Mouse (Mus musculus): ENCODE measurements around the gene Serpina9. TPM values are rescaled to one million over a fixed set of nuclear protein-coding genes. Genes with fewer than 3 reads are reported as not detected.

Gene Serpina9
- polyA plus RNA-seq, 1 experiment: 3.8 TPM

DNA sequence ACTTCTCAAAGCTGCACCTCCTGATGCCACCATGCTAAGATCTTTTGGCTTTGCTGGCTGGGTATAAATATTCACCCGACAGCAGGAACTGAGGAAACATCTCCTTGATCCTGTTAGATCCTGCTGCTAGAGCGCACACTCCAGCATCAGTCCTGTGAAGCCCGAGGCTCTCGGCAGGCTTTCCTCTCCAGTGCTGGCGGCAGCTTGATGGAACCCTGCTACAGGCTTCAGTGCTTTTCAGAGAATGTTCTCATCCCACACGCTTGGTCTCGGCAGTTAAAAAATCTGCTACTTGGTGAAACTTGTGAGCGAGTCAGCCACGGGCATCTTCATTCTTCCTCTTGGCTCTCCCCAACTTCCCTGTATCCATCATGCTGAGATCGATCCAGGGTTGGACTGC, 35.3 kb downstream of the Serpina9 start:
- Histone ChIP-seq H3K4me1 (ENCODE audit: control insufficient read depth, insufficient read depth, low read length) (peaks cover 3% of the 10 kb centered on the region), H3K4me3 (ENCODE audit: insufficient read depth, low read length) (no peak overlapping the region), H3K27ac (ENCODE audit: insufficient read depth, low read length) (no peak overlapping the region)
- TF ChIP-seq POLR2A (IDR thresholded peaks at IDR 0.05; ENCODE audit: extremely low read depth, insufficient read depth, low read length) (no peak), CTCF (IDR thresholded peaks at IDR 0.05; ENCODE audit: extremely low read depth, insufficient read depth, low read length) (no peak)

DNA sequence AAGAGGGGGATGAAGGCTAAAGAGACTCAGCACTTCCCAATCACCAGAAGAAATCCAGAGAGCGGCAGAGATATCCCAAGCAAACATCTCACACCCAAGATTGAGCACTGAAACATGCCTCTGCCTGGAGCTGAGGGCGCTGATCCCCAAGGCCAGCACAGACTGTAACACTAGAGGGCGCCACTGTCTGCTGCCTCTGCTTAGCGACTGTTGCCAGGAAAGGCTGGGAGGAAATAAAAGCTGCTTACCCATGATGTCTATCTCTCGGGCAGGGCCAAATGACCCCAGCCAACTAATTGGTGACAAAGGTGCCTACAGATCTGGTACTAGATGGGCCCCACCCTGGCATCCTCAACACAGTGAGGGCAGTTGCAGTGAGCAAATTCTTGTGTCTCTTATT, 35.7 kb downstream of the Serpina9 start:
- Histone ChIP-seq H3K27ac (ENCODE audit: insufficient read depth, low read length) (no peak overlapping the region), H3K4me1 (ENCODE audit: control insufficient read depth, insufficient read depth, low read length) (peaks cover 3% of the 10 kb centered on the region), H3K4me3 (ENCODE audit: insufficient read depth, low read length) (no peak overlapping the region)
- TF ChIP-seq POLR2A (IDR thresholded peaks at IDR 0.05; ENCODE audit: extremely low read depth, insufficient read depth, low read length) (no peak), CTCF (IDR thresholded peaks at IDR 0.05; ENCODE audit: extremely low read depth, insufficient read depth, low read length) (peak; percentile 54)

DNA sequence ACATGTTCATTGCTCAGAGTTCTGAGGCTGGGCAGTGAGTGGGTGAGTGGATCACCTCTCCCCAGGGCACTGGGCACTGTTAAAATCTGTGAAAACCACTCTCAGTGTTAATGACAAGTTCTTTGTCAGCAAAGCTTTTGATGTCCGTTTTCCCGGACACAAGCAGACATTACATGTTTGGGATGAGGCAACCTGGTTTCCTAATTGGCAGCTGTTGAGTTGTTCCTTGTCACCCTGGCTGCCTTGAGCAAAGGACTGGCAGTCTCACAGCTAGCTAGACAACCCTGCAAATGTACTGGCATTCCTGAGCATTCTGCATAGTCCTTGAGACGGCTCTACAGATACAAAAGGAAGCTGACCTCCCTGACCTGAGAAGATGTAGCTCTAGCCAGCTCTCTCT, 36.5 kb downstream of the Serpina9 start:
- Histone ChIP-seq H3K4me3 (ENCODE audit: insufficient read depth, low read length) (no peak overlapping the region), H3K4me1 (ENCODE audit: control insufficient read depth, insufficient read depth, low read length) (peaks cover 3% of the 10 kb centered on the region), H3K27ac (ENCODE audit: insufficient read depth, low read length) (no peak overlapping the region)
- TF ChIP-seq CTCF (IDR thresholded peaks at IDR 0.05; ENCODE audit: extremely low read depth, insufficient read depth, low read length): no peak
- no peak for TF ChIP-seq POLR2A (IDR thresholded peaks at IDR 0.05; ENCODE audit: extremely low read depth, insufficient read depth, low read length)

DNA sequence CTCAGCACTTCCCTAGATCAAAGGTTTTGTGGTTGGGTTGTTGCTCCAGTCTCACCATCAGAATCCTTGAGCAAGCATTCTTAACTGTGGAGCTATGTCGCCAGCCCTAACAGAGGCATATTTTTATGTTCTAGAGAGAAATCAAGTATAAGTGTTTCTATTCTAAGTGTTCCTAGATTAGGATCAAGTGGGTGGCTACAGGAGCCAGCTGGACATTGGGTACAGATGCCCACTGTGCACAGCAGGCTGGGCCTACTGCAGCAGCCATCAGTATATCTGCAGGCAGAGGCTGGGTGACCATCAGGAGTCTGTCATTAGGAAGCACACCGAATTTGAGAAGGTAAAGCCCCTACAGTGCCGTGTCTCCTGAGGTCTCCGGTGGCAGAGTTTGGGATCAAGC, 42.5 kb downstream of the Serpina9 start:
- TF ChIP-seq POLR2A (IDR thresholded peaks at IDR 0.05; ENCODE audit: extremely low read depth, insufficient read depth, low read length) (0 out of 2 replicates have a peak, but pooled peaks have one; percentile 41), CTCF (IDR thresholded peaks at IDR 0.05; ENCODE audit: extremely low read depth, insufficient read depth, low read length) (no peak)
- Histone ChIP-seq H3K27ac (ENCODE audit: insufficient read depth, low read length) (0 out of 2 replicates have a peak overlapping the region, but pooled peaks have one; percentile 46), H3K4me1 (ENCODE audit: control insufficient read depth, insufficient read depth, low read length) (no peaks in the 10 kb centered on the region; the same call in 1 of the 2 replicates)

DNA sequence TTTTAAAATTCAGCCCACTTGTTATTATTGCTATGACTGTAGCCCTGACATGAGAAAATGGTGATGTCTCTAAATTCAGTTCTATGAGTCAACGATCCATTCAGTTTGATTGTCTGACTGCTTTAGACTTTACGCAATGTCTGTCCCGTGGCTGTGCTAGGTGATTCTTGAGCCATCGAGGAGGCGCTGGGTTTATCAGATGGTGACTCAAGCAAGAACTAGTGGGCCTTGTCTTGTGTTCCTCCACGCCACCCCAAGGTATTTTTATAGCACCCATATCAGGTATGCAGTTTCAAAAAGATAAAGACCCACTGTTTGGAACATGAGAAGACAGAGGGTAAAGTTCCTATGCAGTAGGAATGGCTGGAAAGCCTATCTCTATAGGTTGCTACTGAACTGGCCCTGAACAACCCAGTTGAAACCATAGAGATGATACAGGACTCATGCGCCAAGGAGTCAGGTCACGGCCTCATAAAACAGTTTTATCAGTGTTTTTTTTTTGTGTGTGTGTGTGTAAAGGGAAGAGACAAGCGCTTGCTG, 43.9 kb downstream of the Serpina9 start:
- TF ChIP-seq POLR2A (IDR thresholded peaks at IDR 0.05; ENCODE audit: extremely low read depth, insufficient read depth, low read length) (no peak), CTCF (IDR thresholded peaks at IDR 0.05; ENCODE audit: extremely low read depth, insufficient read depth, low read length) (no peak)
- no peak overlapping the region for H3K27ac ChIP-seq (ENCODE audit: insufficient read depth, low read length)
- H3K4me3 ChIP-seq (ENCODE audit: insufficient read depth, low read length): no peak overlapping the region

More for the DNA sequence above, 42.5 kb downstream of the Serpina9 start:
- no peak overlapping the region for H3K4me3 ChIP-seq (ENCODE audit: insufficient read depth, low read length)

DNA sequence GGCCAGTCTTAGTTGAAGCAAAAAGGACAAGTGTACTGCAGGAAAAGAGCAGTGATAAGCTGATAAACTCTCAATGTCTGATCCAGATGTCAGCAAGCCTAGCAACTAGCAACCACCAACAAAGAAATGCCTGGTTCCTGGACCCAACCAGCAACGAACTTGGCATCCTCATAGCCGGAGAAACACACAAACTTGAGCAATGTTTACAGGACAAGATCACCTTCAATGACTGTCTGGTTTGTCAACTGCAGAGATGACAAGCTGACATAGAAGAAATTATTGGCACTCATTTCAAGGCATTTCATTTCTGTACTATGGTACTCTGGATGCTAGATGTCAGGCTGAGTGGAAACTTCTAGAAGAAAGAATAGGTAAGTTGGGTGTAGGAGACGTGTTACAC, 46.8 kb downstream of the Serpina9 start:
- H3K27ac ChIP-seq (ENCODE audit: insufficient read depth, low read length): no peak overlapping the region
- TF ChIP-seq CTCF (IDR thresholded peaks at IDR 0.05; ENCODE audit: extremely low read depth, insufficient read depth, low read length): no peak
- no peak for TF ChIP-seq POLR2A (IDR thresholded peaks at IDR 0.05; ENCODE audit: extremely low read depth, insufficient read depth, low read length)
- no peaks in the 10 kb centered on the region; the same call in 1 of the 2 replicates for H3K4me1 ChIP-seq (ENCODE audit: control insufficient read depth, insufficient read depth, low read length)
- H3K4me3 ChIP-seq (ENCODE audit: insufficient read depth, low read length): no peak overlapping the region

More for the DNA sequence above, 43.9 kb downstream of the Serpina9 start:
- no peaks in the 10 kb centered on the region; the same call in 1 of the 2 replicates for H3K4me1 ChIP-seq (ENCODE audit: control insufficient read depth, insufficient read depth, low read length)

DNA sequence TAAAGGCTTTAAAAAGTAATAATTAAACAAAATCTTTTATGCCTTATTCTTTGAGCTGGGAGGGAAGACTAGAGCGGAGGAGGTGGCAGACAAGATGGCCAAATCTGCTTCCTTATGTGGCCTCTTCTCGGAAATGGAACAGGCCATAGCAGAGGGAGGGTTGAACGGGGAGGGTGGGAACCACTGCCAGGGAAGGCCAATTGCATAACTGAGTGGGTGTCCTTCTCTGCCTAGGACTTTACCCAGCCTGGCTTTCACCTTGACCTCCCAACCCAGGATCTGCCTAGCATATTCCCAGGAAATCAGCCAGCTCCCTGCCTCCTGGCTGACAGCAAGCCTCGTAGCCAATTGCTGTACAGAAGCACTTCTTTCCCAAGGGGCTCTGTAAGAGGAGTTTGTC, 50.3 kb downstream of the Serpina9 start:
- Histone ChIP-seq H3K4me1 (ENCODE audit: control insufficient read depth, insufficient read depth, low read length) (no peaks in the 10 kb centered on the region), H3K27ac (ENCODE audit: insufficient read depth, low read length) (no peak overlapping the region), H3K4me3 (ENCODE audit: insufficient read depth, low read length) (no peak overlapping the region)
- TF ChIP-seq POLR2A (IDR thresholded peaks at IDR 0.05; ENCODE audit: extremely low read depth, insufficient read depth, low read length): no peak

DNA sequence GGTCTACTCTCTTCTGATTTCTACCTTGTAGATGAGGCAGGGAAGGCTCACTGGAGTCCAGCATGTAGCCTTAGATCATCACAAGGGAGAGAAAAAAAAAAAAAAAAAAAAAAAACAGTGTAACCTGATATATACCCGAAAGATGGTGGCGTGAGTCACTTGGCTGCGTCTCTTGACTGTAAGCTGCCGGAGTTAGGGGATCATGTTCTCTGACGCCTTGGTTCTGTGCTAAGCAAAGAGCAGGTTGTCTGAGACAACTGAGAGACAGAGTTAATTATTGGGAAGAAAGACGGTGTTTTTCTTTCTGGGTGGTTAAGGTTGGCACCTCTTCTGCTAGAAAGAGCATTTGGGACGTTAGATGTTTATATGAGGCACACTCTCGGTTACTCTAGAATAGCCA, 50.7 kb downstream of the Serpina9 start:
- Histone ChIP-seq H3K27ac (ENCODE audit: insufficient read depth, low read length) (no peak overlapping the region), H3K4me1 (ENCODE audit: control insufficient read depth, insufficient read depth, low read length) (no peaks in the 10 kb centered on the region), H3K4me3 (ENCODE audit: insufficient read depth, low read length) (no peak overlapping the region)
- no peak for TF ChIP-seq POLR2A (IDR thresholded peaks at IDR 0.05; ENCODE audit: extremely low read depth, insufficient read depth, low read length)
- no peak for TF ChIP-seq CTCF (IDR thresholded peaks at IDR 0.05; ENCODE audit: extremely low read depth, insufficient read depth, low read length)

DNA sequence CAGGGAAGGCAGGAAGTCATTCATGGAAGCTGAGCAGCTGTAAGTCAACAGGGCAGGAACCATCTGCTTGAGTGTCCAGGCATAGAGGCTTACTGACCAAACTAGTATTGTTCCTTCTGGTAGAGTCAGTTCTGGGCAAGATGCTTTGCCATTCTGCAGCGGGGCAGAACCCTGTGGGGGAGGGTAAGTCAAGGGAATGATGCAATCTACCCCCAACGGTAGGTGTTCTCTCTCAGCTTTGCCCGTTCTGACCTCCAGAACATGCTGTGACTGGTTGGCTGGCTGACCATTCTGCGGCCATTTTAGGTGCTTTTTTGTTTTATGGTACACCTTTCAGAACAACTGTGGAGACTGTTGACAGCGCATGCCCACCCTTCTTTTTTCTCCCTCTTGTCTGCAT, 51.2 kb downstream of the Serpina9 start:
- no peak overlapping the region for H3K4me3 ChIP-seq (ENCODE audit: insufficient read depth, low read length)
- no peak overlapping the region for H3K27ac ChIP-seq (ENCODE audit: insufficient read depth, low read length)
- no peak for TF ChIP-seq POLR2A (IDR thresholded peaks at IDR 0.05; ENCODE audit: extremely low read depth, insufficient read depth, low read length)
- no peaks in the 10 kb centered on the region for H3K4me1 ChIP-seq (ENCODE audit: control insufficient read depth, insufficient read depth, low read length)

DNA sequence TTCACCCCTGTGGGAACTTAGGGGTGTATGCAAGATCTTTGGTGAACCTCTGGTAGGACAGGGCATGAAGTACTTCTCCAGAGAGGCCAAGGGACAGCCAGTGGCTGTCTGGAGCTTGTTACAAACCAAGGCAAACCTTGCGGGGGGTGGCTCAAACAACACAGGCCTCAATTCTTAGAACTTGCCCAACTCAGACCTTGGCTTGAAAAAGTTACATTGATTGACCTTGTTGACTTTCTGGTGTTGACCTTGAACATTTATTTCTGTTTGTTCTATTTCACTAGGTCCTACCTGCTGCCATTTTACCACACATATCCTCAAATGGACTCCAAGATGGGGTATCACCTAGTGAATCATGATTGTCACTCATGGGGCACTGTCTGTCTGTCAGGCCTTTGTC, 51.8 kb downstream of the Serpina9 start:
- Histone ChIP-seq H3K27ac (ENCODE audit: insufficient read depth, low read length) (no peak overlapping the region), H3K4me1 (ENCODE audit: control insufficient read depth, insufficient read depth, low read length) (no peaks in the 10 kb centered on the region), H3K4me3 (ENCODE audit: insufficient read depth, low read length) (no peak overlapping the region)
- TF ChIP-seq POLR2A (IDR thresholded peaks at IDR 0.05; ENCODE audit: extremely low read depth, insufficient read depth, low read length) (no peak), CTCF (IDR thresholded peaks at IDR 0.05; ENCODE audit: extremely low read depth, insufficient read depth, low read length) (no peak)
